Mouse (Mus musculus) layer of hippocampus, adult 9-10 months (tissue): Measurements from ENCODE around the gene Olfr56.
"Not testable (repeated sequence)": the region's sequence is repeated elsewhere in the genome, so short reads cannot be mapped to it uniquely, and the experiment has no call there.

ENCODE experiments used
- DNase-seq: peaks from one replicate; pipeline ENCODE4 v3.0.0; 2022; ENCODE audit warnings: low spot score

The Olfr56 gene

DNA sequence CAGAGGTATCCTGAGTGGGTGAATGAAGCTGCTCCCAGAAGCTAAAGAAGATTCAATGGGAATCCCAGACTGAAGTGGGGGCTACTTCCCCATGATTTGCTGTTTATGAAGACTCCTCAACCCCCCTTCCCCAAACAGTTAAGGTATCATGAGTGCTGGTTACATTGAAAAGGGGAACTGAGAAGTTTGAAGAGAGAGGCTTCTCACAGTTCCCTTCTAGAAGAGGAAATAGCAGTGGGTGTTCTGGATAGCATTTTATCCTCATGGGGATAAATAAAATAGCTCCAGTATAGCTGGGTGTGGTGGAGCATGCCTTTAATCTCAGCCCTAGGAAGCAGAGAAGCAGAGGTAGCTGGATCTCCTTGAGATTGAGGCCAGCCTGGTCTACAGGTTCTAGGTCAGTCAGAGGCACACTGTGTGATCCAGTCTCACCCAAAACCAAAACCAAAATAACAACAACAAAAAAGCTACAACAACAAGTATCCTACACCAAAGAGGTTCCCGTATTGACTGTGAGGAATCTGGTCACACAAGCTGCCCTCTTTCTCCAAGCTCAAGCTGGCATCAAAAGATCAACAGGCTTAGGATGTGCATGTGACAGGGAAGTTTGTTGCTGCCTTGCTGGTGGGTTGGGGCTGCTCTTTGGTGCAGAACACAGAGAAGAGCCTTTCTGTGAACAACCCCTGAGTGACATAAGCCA lies at the start of gene Olfr56:
Gene Olfr56 (plus strand): TSS at position 650 of the 700 bp plus-strand sequence.
- DNase-seq = not testable (repeated sequence)

GRCm38 (mm10) chr11:48933422-48933821 lies 45.3 kb upstream of the Olfr56 start:
- not testable (repeated sequence) for DNase-seq

DNA sequence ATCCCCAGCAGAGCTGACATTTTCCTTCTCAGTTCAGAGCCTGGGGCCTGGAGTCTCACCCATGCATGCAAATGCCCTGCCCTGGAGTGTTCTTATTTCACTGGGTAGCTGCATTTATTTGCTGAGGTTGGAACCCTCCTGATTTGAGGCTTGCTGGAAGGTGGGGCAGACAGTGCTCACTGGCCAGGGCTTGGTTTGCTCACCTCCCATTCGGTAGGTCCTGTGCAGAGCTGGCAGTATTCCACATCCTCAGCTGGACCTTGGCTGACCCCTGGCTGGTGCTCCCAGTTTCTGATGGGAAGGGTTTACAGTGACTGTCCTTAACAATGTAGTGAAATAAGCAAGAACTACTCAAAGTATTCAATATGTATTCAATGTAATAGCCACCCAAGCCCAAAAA lies 44.8 kb upstream of the Olfr56 start:
- not testable (repeated sequence) for DNase-seq

DNA sequence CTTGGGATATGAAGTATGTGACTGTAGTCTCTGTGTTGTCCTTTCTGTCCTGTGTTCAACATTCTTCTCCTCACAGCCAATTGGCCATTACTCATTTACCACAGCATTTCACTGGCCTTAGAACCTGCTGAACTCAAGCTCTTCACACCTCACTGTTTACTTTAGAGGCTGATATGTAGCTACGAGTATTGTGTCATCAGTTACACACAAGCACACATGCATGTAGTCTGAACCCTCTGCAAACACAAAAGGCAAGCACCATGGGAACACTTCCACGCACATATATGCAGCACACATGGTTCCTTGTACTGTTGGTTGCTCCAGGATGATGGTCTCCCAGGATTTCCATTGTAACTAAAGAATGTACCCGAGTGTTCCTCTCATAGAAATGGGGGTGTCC lies 43.4 kb upstream of the Olfr56 start:
- DNase-seq = not testable (repeated sequence)

DNA sequence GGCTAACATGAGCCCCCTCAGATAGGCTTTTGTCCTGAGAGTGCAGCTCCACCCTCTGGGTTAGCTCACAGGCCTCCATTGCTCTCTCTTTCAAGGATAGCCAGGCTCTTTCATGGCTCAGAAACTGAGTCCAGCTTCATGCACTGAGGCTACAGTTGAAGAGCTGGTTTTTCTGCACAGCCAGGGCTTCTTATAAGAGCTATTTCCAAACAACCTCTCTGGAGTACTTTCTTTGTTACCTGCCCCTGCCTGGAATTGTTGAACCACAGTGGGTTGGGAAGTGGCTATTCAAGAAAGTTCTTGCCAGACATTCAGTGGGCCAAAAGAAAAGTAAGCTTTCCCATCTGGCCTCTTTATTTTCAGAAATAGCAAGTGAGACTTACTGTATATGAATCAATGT lies 39.4 kb upstream of the Olfr56 start:
- DNase-seq = not testable (repeated sequence)

DNA sequence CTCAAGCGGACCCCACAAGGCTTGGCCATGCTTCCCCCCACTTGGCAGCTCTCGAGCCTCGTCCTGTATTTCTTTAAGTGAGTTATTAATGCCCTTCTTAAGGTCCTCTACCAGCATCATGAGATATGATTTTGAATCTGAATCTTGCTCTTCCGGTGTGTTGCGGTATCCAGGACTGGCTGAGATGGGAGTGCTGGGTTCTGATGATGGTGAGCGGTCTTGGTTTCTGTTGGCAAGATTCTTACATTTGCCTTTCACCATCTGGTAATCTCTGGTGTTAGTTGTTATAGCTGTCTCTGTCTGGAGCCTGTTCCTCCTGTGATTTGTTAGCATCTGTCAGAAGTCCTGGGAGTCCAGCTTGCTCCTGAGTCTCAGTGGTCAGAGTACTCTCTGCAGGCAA lies 32.6 kb upstream of the Olfr56 start, which contains the start of gene Psme2b:
Gene Psme2b (minus strand): TSS at position 101 of the 400 bp plus-strand sequence.
- not testable (repeated sequence) for DNase-seq

- not testable (repeated sequence) for DNase-seq
Observed at GRCm38 (mm10) chr11:48974686-48975085, 4.0 kb upstream of the Olfr56 start.

DNA sequence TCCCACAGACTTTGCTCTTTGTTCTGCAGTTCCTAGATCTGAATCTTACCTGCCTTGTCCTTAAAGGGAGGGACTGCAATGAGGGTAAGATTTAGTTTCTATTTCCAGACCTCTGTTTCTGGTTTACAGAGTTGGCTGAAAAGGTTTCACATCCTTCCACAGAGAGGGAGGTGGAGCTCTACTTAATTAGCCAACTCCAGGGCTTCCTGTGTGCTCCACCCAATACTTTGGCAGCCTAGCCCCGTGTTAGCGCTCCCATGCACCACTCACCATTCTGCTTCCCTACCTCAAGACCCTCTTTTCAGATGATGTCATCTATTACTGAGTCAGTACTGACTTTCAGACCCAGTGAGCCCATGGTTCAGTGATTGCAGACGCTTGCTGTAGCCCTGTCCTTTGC lies 562 bp downstream of the Olfr56 start, which contains the start of gene 9930111J21Rik1:
Gene 9930111J21Rik1 (minus strand): TSS at position 148 of the 400 bp plus-strand sequence.
- not testable (repeated sequence) for DNase-seq

DNA sequence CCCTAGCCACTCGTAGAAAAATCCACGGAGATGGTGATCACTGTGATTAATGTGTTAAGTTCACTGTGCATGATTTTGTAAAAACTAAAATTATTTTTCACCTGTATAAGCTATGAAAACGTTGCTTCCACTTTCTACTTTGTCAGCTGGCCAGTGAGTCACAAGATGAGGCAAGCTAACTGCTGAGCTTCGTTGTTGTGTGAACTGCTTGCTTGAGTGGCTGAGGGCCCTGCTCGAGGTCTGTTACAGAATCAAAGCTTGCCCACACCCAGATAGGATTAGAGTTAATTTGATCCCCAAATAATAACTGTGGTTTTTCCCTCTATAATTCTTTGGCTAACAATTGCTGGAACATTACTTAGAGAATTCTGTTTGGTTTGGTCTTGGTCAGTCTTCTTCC lies 1.4 kb downstream of the Olfr56 start:
- not testable (repeated sequence) for DNase-seq

DNA sequence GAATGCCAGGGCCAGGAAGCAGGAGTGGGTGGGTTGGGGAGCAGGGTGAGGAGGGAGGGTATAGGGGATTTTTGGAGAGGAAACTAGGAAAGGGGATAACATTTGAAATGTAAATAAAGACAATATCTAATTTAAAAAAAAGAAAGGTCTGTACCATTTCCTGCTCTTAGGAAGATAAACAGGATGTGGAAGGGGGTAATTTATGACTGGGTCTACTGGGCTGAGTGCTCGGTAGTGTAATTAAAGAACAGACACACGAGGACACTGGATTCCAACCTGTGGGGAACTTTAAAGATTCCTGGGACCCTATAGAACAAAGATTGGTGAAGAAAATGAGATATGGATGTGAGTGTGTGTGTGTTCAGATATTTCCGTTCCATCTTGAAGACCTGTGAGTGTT lies 4.2 kb downstream of the Olfr56 start:
- not testable (repeated sequence) for DNase-seq

DNA sequence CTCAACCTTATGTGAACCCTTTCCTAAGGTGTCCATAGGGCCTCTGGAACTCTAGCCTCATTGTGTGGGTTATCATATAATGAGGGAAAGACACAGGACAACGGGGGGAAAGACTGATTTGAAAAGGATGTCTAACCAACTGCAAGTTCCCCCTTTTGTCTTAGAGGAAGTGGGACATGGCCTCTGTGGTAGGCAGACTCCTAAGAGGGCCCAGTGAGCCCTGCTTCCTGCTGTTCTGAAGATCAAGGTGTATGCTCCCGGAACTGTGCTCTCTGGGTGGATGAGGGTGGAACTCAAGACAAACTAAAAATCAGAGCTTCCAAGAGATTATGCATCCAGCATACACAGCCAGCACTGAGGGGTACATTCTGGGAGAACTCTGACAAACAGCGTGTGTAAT lies 9.5 kb downstream of the Olfr56 start:
- not testable (repeated sequence) for DNase-seq

- not testable (repeated sequence) for DNase-seq
Observed at GRCm38 (mm10) chr11:48989981-48990380, 11.3 kb downstream of the Olfr56 start.

DNA sequence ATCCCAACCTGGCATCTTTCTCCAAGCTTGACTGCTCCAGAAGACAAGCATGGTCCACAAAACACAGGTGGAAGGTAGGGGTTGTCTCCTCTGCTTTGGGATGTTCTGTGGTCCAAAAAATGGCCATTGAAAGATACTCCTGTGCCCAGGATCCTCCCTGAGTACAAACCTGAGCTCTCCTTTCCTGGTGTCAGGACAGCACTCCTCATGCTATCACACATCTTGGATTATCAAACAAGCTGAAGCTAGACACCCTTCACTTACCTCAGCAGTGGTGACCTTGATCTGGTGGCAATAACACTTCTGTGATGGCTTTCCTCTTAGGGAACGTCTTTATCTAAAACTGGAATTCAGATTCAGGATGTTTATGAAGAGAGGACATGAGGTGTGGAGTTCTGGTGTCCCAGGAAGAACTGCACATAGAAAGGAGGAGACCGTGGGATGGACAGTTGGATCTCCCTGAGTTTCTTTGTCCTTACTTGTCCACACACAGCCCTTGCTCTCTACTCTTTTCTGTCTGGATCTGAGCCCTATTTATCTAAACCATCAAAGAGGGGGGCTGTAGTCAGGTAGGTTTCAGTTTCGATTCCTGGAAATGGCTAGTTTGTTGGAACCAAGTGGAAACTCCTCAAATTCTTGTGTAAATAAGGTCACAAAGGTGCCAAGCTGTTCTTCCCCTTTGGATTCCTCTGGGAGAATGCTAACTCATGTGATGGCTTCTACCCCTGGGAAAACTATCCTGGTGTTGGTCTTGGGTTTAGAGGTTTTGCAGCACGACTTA lies 13.2 kb downstream of the Olfr56 start, which contains the start of gene Gm12185:
Gene Gm12185 (minus strand): TSS at position 487 of the 781 bp plus-strand sequence.
- not testable (repeated sequence) for DNase-seq

DNA sequence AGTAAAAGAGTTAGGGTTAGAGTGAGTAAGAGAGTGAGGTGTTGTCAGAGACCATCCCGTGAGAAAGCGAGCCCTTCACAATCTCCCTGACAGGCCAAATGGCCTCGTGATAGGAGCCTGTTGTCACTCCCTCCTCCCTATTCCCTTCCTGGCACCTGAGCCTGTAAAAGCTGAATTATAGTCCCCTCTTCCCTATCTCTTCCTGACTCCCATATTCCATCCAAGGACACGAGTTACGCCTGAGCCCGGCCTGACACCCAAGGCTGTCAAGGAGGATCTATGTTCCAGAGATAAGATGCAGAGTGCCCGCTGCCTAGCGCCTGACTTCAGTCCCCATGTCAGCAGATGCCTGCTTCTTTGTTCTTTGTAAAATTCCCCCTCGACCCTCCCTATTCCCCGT lies 14.6 kb downstream of the Olfr56 start:
- not testable (repeated sequence) for DNase-seq

DNA sequence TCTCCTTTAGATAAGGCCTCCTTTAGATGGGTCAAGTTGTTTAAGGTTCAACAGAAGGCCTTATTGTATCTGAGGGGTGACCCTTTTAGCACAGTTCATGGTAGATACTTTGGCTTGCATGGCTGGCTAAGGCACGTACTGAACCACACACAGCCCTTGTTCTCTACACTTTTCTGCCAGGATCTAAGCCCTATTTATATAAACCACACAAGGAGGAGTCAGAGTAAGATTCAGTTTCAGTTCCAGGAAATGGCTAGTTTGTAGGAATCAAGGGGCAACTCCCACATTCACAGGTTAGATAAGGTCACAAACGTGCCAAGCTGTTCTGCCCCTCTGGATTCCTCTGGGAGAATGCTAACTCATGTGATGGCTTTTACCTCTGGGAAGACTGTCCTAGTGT lies 15.3 kb downstream of the Olfr56 start, which contains the start of gene Tgtp1:
Gene Tgtp1 (minus strand): TSS at position 155 of the 400 bp plus-strand sequence.
- not testable (repeated sequence) for DNase-seq

- DNase-seq = not testable (repeated sequence)
Observed at GRCm38 (mm10) chr11:49000411-49000810, 21.7 kb downstream of the Olfr56 start.

DNA sequence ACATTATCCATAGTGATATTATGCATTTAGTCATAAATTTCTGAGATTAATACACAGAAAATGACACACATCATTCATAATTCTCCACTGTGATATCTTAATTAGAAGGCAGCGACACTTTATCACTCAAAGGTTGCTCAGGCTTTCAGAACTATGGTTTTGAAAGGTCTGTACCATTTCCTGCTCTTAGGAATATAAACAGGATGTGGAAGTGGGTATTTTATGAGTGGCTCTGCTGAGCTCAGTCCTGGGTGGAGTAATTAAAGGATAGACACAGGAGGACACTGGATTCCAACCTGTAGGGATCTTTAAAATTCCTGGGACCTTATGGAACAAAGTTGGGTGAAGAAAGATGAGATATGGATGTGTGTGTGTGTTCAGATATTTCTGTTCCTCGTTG lies 27.6 kb downstream of the Olfr56 start:
- not testable (repeated sequence) for DNase-seq

GRCm38 (mm10) chr11:49006785-49007184 lies 28.1 kb downstream of the Olfr56 start:
- not testable (repeated sequence) for DNase-seq

DNA sequence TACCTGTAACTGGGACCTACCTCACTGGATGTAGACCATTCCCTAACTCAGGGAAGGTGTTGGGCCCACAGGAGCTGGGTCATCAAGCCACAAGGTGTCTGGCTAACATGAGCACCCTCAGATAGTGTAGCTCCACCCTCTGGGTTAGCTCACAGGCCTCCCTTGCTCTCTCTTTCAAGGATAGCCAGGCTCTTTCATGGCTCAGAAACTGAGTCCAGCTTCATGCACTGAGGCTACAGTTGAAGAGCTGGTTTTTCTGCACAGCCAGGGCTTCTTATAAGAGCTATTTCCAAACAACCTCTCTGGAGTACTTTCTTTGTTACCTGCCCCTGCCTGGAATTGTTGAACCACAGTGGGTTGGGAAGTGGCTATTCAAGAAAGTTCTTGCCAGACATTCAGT lies 33.4 kb downstream of the Olfr56 start:
- not testable (repeated sequence) for DNase-seq

GRCm38 (mm10) chr11:49050064-49050463 lies 71.4 kb downstream of the Olfr56 start:
- DNase-seq = not testable (repeated sequence)

GRCm38 (mm10) chr11:49051093-49051891 lies 72.6 kb downstream of the Olfr56 start, which contains the start of gene 9930111J21Rik2:
Gene 9930111J21Rik2, minus strand, starts transcription at chr11:49051242.
- DNase-seq = not testable (repeated sequence)

- not testable (repeated sequence) for DNase-seq
Observed at GRCm38 (mm10) chr11:49051894-49052293, 73.2 kb downstream of the Olfr56 start.
